Mouse (Mus musculus): Measurements from ENCODE around the gene Afg1l. TPM values are rescaled to one million over a fixed set of nuclear protein-coding genes. Genes with fewer than 3 reads are reported as not detected.

The Afg1l gene
- polyA plus RNA-seq, 1 experiment: 9.4 TPM

- Histone ChIP-seq H3K4me3 (replicated peaks) (no peak overlapping the region), H3K4me1 (no peaks in the 10 kb centered on the region; the same call in 1 of the 2 replicates), H3K9me3 (peaks cover 19% of the 10 kb centered on the region), H3K36me3 (replicated peaks; ENCODE audit: low read length) (no peaks in the 10 kb centered on the region), H3K27me3 (replicated peaks) (no peaks in the 10 kb centered on the region)
- TF ChIP-seq FLI1 (IDR thresholded peaks at IDR 0.05; ENCODE audit: low read length) (no peak), GATA1 (IDR thresholded peaks at IDR 0.05; ENCODE audit: borderline replicate concordance, low read length) (no peak)
These were observed 190.7 kb downstream of the Afg1l start for GRCm38 (mm10) chr10:42287666-42288065.

DNA sequence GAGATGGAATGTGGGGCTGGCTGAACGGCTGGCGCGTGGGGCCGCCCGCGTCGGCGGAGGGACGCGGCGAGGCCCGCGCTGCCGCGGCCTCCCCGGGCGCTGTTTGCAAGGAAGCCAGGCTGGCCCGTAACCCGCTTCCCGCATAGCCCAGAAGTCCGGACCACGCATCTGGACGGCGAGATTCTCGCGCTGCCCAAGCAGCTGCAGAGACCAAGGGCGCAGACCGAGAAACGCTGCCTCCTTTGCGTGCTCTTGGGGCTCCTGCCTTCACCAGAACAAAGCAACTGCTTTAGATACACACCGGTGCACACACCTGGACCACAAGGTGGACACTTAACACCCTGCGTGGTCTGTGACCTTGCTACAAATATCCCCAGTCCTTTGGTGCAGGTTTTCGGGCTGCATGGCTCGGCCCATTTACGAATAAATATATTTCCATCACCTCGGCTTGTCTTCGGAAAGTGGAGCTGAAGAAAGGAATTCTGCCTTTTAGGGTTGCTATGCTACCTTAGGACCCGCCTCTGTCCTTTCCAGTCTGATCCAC is 200.0 kb downstream of the Afg1l start:
- H3K27me3 ChIP-seq (replicated peaks): peaks cover 3% of the 10 kb centered on the region

DNA sequence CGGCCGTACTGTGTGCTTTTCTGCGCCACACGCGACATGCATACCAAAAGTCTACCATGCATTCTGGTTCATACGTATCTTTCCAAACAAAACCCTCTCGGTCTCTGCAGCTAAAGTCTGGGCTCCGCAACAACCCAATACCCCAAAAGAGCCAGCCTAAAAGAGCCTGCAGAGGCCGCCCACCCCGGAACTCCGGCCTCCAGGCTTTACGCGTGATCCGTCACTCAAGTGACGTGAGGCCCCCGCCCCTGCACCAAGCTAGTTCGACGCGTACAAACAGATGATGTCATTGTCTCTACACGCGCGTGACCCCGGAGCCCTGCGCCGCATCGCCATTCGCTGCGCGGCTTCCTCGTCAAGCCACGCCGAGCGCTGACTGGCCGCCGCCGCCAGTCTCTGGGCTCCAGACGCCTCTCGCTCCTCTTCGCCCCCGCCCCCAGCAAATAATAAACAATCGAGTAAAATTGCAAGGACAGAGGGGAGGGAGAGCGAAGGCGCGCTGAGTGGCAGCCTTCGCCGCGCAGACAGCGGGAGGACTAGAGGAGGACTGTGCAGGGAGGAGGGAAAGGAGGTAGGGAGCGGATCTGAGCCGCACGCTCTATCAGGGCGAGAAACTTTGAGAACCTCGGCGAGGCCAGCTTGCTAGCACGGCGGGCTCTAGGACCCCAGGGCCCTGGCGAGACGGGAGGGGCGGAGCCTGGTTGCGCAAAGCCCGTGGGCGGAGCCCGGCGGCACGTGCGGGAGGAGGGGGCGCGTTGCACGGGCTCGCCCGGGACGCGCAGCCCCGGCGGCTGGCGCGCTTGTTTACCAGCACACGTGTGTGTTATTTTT is 200.7 kb downstream of the Afg1l start:
- H3K4me1 ChIP-seq: peaks cover 34% of the 10 kb centered on the region
- peaks cover 24% of the 10 kb centered on the region for H3K36me3 ChIP-seq (replicated peaks; ENCODE audit: low read length)
- peaks cover 13% of the 10 kb centered on the region for H3K9me3 ChIP-seq

More for the DNA sequence above, 200.0 kb downstream of the Afg1l start:
- Histone ChIP-seq H3K9me3 (peaks cover 13% of the 10 kb centered on the region), H3K4me1 (peaks cover 29% of the 10 kb centered on the region), H3K36me3 (replicated peaks; ENCODE audit: low read length) (peaks cover 18% of the 10 kb centered on the region), H3K4me3 (replicated peaks) (peak overlapping the region; percentile 98)
- TF ChIP-seq FLI1 (IDR thresholded peaks at IDR 0.05; ENCODE audit: low read length): no peak
- TF ChIP-seq GATA1 (IDR thresholded peaks at IDR 0.05; ENCODE audit: borderline replicate concordance, low read length): no peak

DNA sequence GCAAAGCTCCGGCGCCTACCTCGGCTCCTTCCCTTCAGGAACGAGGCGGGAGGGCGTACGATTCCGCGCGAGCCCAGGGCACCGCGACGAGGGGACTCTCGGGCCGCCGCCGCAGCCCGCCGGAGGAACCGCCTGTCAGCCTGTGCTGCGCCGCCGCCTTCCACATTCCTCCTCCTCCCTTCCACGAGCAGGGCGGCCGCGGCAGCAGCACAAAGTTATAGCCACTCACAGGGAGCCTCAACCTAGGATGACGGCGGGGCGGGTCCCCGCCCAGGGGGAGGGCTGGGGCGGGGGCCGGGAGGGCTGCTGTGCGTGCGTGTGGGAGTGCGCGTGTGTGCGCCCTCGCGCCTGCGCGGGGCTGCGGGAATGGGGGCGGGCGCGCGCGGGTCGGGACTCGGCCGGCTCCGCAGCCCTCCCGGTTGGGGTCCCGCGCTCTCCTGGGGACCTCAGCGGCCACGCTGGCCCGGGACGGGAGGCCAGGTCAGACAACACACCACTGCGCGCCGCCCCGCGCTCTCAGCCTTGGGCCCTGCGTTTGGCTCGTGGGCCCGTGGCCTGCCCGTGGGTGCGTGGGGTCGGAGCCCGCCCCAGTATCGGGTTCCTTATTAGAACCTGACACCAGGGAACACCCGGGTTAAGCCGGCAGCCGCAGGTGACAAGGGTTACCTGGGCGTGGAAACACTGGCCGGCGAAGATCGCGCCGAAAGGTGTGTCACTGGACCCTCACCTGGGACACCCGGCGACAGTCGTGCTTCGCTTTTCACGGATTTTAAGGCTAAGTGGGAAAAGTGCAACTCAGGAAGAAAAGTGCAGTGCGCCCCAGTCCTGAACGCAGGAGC is 201.6 kb downstream of the Afg1l start, which contains the start of gene Foxo3:
Gene Foxo3, minus strand, starts transcription at position 249 of the 839 bp plus-strand sequence.
- peaks cover 3% of the 10 kb centered on the region for H3K27me3 ChIP-seq (replicated peaks)
- peaks cover 7% of the 10 kb centered on the region for H3K9me3 ChIP-seq
- H3K36me3 ChIP-seq (replicated peaks; ENCODE audit: low read length): peaks cover 33% of the 10 kb centered on the region
- TF ChIP-seq FLI1 (IDR thresholded peaks at IDR 0.05; ENCODE audit: low read length) (no peak), GATA1 (IDR thresholded peaks at IDR 0.05; ENCODE audit: borderline replicate concordance, low read length) (no peak)
- H3K4me3 ChIP-seq (replicated peaks): peak within 1 kb of the TSS; percentile 98
- peaks cover 44% of the 10 kb centered on the region for H3K4me1 ChIP-seq

More for the DNA sequence above, 200.7 kb downstream of the Afg1l start:
- Histone ChIP-seq H3K4me3 (replicated peaks) (peak overlapping the region; percentile 98), H3K27me3 (replicated peaks) (peaks cover 3% of the 10 kb centered on the region)
- TF ChIP-seq FLI1 (IDR thresholded peaks at IDR 0.05; ENCODE audit: low read length) (no peak), GATA1 (IDR thresholded peaks at IDR 0.05; ENCODE audit: borderline replicate concordance, low read length) (no peak)

GRCm38 (mm10) chr10:42275871-42276501 is 202.4 kb downstream of the Afg1l start:
- no peaks in the 10 kb centered on the region for H3K9me3 ChIP-seq
- peaks cover 51% of the 10 kb centered on the region for H3K4me1 ChIP-seq
- H3K36me3 ChIP-seq (replicated peaks; ENCODE audit: low read length): peaks cover 41% of the 10 kb centered on the region
- peak overlapping the region; percentile 98 for H3K4me3 ChIP-seq (replicated peaks)
- no peak for TF ChIP-seq GATA1 (IDR thresholded peaks at IDR 0.05; ENCODE audit: borderline replicate concordance, low read length)
- no peaks in the 10 kb centered on the region for H3K27me3 ChIP-seq (replicated peaks)

GRCm38 (mm10) chr10:42275401-42275870 is 202.9 kb downstream of the Afg1l start:
- peaks cover 44% of the 10 kb centered on the region for H3K36me3 ChIP-seq (replicated peaks; ENCODE audit: low read length)
- no peak for TF ChIP-seq GATA1 (IDR thresholded peaks at IDR 0.05; ENCODE audit: borderline replicate concordance, low read length)
- no peak for TF ChIP-seq FLI1 (IDR thresholded peaks at IDR 0.05; ENCODE audit: low read length)
- H3K4me1 ChIP-seq: peaks cover 57% of the 10 kb centered on the region

DNA sequence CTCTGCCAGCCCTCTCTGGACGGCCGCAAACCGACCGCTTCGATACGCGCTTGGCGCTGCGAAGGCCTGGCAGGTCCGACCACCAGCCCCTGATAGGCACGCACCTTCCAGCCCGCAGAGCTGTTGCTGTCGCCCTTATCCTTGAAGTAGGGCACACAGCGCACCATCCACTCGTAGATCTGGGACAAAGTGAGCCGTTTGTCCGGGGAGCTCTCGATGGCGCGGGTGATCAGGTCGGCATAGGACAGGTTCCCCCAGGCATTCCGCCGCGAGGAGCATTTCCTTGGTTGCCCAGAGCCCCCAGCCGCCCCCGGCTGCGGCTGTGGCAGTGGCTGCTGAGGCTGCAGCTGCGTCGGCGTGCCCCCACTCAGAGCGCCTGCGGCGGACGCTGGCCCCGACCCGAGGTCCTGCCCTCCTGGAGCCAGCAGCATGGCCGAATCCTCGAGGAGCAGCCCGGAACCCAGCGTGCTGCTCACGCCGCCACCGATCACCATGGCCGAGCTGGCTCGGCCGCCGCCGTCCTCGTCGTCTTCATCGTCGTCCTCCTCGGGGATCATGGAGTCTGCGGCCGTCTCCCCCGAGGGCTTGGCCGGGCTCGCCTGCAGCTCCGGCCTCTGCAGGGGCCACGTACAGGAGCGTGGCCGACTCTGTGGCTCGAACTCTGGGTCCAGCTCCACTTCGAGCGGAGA is 203.5 kb downstream of the Afg1l start:
- Histone ChIP-seq H3K9me3 (no peaks in the 10 kb centered on the region), H3K27me3 (replicated peaks) (no peaks in the 10 kb centered on the region), H3K36me3 (replicated peaks; ENCODE audit: low read length) (peaks cover 49% of the 10 kb centered on the region), H3K4me3 (replicated peaks) (peak overlapping the region; percentile 98), H3K4me1 (peaks cover 63% of the 10 kb centered on the region)
- TF ChIP-seq GATA1 (IDR thresholded peaks at IDR 0.05; ENCODE audit: borderline replicate concordance, low read length): no peak
- no peak for TF ChIP-seq FLI1 (IDR thresholded peaks at IDR 0.05; ENCODE audit: low read length)

More at GRCm38 (mm10) chr10:42275401-42275870, 202.9 kb downstream of the Afg1l start:
- H3K27me3 ChIP-seq (replicated peaks): no peaks in the 10 kb centered on the region
- H3K4me3 ChIP-seq (replicated peaks): peak overlapping the region; percentile 98
- H3K9me3 ChIP-seq: no peaks in the 10 kb centered on the region

DNA sequence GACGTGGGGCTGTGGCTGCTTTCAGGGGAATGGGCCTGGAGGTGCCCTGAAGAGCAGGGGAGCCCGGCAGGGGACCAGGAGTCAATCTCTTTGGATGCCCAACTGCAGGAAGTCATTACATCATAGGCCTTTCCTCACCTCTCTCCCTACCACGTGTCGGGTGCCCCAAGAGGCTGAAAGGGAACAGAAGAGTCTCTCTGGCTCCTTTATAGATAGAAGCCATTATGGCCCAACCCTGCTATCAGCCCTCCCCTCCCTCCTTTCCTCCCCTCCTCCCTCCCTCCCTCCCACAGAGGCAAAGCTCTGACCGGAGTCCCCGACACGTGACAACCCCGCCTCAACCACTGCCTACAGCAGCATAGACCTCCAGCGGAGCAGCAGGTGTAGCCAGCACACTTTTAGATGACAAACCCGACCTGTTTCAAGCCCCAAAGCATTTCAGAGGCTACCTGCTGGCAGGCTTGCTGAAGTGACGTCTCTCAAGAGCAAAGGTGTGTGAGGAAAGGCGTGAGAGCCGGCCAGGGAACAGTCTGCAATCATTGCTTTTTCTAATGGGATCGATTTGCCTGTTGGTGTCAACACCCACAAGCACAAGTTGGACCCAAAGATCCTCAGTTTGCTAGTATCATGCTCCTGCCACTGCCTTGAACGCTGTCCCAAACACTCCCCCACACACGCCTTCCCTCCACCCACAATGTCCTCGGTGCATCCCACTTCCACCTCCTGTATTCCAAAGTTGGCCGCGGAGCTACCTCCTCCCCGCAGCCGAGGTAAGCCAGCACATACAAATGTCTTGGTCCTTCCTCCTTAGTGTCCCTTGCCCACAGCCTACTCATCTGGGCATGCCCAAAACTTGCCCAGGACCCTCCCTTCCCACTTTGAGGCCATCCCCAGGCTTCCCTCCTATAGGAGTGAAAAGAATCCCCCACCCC is 204.3 kb downstream of the Afg1l start:
- TF ChIP-seq FLI1 (IDR thresholded peaks at IDR 0.05; ENCODE audit: low read length) (no peak), GATA1 (IDR thresholded peaks at IDR 0.05; ENCODE audit: borderline replicate concordance, low read length) (no peak)
- Histone ChIP-seq H3K9me3 (no peaks in the 10 kb centered on the region), H3K36me3 (replicated peaks; ENCODE audit: low read length) (peaks cover 57% of the 10 kb centered on the region), H3K27me3 (replicated peaks) (no peaks in the 10 kb centered on the region), H3K4me1 (peaks cover 67% of the 10 kb centered on the region), H3K4me3 (replicated peaks) (peak overlapping the region; percentile 98)

Measured in megakaryocyte, embryonic 14.5 days (primary cell).